Mouse (Mus musculus) midbrain, embryonic 11.5 days (tissue): ENCODE measurements around the gene Wdr4. TPM values are rescaled to one million over a fixed set of nuclear protein-coding genes. Genes with fewer than 3 reads are reported as not detected.
"Not testable (repeated sequence)": the region's sequence is repeated elsewhere in the genome, so short reads cannot be mapped to it uniquely, and the experiment has no call there.

Experiments used
- ATAC-seq: fragments of 200-750 bp; cut with Nextera tagmentation; 2 replicates; pipeline ENCODE4 v1.8.0; 2017; ENCODE audit warnings: moderate TSS enrichment, moderate library complexity; ENCODE audit not compliant: low FRiP score
- DNase-seq: peaks from one replicate; pipeline ENCODE4 v3.0.0; 2015; ENCODE audit warnings: low spot score; ENCODE audit errors: missing footprints
- H3K27ac ChIP-seq: fragments of 300-500 bp; sonication (generic); 2 replicates; pipeline ENCODE4 v1.5.1; 2014; ENCODE audit warnings: low read depth, low read length
- H3K27me3 ChIP-seq: fragments of 300-500 bp; sonication (generic); 2 replicates; pipeline ENCODE4 v1.6.1; 2014; ENCODE audit warnings: mild to moderate bottlenecking, low read length, moderate library complexity, mixed read lengths; ENCODE audit not compliant: control insufficient read depth, insufficient read depth
- H3K36me3 ChIP-seq: fragments of 300-500 bp; sonication (generic); 2 replicates; pipeline ENCODE4 v1.6.1; 2014; ENCODE audit warnings: mild to moderate bottlenecking, low read length, moderate library complexity, mixed read lengths; ENCODE audit not compliant: control insufficient read depth, insufficient read depth
- H3K4me1 ChIP-seq: fragments of 300-500 bp; sonication (generic); 2 replicates; pipeline ENCODE4 v1.6.1; 2014; ENCODE audit warnings: low read length; ENCODE audit not compliant: control insufficient read depth, insufficient read depth
- H3K4me2 ChIP-seq: fragments of 300-500 bp; sonication (generic); 2 replicates; pipeline ENCODE4 v1.6.1; 2014; ENCODE audit warnings: mild to moderate bottlenecking, moderate library complexity
- H3K4me3 ChIP-seq: fragments of 300-500 bp; sonication (generic); 2 replicates; pipeline ENCODE4 v1.5.1; 2014; ENCODE audit warnings: low read depth, low read length
- H3K9ac ChIP-seq: fragments of 300-500 bp; sonication (generic); 2 replicates; pipeline ENCODE4 v1.6.1; 2014; ENCODE audit warnings: low read length
- H3K9me3 ChIP-seq: fragments of 300-500 bp; sonication (generic); 2 replicates; pipeline ENCODE4 v1.6.1; 2016; ENCODE audit warnings: low read length; ENCODE audit not compliant: control insufficient read depth
- WGBS: fragments of 180-500 bp; shearing (Covaris S2); extraction: QIAGEN DNeasy Blood & Tissue Kit; methylation state at CpG from one replicate; pipeline ENCODE4 v1.1.7; 2014; 5-methylcytosine and 5-hydroxymethylcytosine counted together
- polyA plus RNA-seq: library from polyadenylated mRNA; unstranded; fragments of >200 nt; fragmentation: Nextera tagmentation; extraction: Ambion mirVana; gene quantifications from 2 replicates; pipeline ENCODE4 v1.2.1, GENCODE M21; 2014

The Wdr4 gene
- polyA plus RNA-seq, 1 experiment from 2014 or later: 39.4 TPM

DNA sequence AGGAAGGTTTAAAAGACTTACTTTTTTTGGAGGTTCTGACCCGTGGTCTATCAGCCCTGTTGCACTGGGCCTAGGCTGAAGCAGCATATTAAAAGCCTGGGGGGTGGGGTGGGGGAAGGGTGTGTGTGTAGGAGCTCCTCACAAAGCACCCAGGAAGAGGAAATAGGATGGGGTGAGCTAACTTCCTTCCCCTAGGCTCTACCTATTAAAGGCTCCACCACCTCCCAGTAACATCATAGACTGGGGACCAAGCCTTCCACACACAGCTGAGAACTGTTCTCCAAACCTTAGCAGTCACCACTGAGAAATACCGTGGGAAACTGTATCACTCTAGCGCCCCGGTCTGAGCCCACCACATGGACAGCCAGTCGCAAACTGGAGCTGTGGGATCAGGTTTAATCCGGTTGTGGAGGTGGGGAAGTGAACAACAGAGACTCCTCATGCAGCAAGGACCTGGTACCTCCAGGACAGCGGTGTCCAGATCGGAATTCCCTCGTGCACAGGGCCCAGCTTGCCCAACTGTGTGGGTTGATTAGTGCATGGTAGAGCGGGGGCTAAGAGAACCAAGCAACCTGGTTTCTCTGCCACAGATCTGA lies 38.3 kb upstream of the Wdr4 start:
- Histone ChIP-seq H3K9me3 (no peaks in the 10 kb centered on the region), H3K9ac (no peak overlapping the region), H3K27me3 (no peaks in the 10 kb centered on the region), H3K27ac (no peak overlapping the region), H3K4me3 (no peak overlapping the region), H3K4me1 (no peaks in the 10 kb centered on the region), H3K36me3 (no peaks in the 10 kb centered on the region), H3K4me2 (no peak overlapping the region)
- DNase-seq (no peak), ATAC-seq (no peak)
- WGBS: 81% methylated on average over 10 of the region's 10 CpGs

DNA sequence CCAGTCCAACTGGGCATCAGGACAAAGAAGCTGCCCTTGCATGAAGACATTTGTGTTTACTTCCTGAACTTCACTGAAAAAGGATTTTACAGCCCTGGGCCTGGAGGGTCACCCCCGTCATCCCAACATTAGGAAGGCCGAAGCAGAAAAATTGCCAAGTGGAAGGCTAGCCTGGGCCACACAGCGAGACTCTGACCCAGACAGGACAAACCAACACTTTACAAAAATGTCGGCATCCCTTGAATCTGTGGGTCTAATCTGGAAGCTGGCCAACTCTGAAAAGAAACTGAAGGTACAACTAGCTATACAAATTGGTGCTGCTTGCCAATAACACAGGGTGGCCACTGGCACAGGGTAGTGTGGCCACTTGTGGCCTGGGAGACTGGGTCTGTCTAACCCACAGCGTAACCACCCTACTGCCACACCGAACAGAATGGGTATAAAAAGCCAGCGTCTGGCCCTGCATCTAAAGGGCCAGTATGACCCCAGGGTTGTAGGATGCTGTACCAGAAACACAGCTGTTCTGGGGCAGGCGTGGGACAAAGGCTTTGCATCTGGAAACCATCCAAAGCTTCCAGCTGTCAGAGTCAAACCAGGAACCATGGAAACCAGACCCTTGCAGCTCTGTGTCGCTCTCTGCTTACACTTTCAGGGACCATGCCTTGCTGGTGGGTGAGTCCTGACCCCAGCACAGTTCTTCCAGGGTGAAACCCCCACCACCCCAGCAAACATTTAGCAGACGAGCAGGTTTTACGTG lies 37.5 kb upstream of the Wdr4 start:
- no peaks in the 10 kb centered on the region for H3K36me3 ChIP-seq
- DNase-seq (no peak), ATAC-seq (no peak)
- no peak overlapping the region for H3K27ac ChIP-seq
- H3K4me1 ChIP-seq: no peaks in the 10 kb centered on the region
- 73% methylated on average over 11 of the region's 11 CpGs for WGBS
- H3K4me3 ChIP-seq: no peak overlapping the region
- H3K9ac ChIP-seq: no peak overlapping the region
- H3K9me3 ChIP-seq: no peaks in the 10 kb centered on the region
- H3K4me2 ChIP-seq: no peak overlapping the region
- no peaks in the 10 kb centered on the region for H3K27me3 ChIP-seq

DNA sequence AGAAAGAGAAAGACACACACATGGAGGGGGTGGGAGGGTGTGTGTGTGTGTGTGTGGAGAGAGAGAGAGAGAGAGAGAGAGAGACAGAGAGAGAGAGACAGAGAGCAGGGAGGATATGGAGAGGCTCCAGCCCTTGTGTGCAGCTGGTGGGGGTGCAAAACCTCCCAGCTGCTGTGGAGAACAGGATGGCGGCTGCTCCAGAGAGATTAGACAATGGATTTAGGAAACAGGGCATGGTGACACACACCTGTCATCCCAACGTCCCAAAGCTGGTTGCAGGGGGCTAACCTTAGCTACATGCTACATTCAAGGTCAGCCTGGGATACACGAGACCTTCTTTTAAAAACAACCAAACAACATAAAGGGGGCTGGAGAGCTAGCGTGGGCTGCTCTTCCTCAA lies 36.5 kb upstream of the Wdr4 start:
- no peak overlapping the region for H3K9ac ChIP-seq
- no peaks in the 10 kb centered on the region for H3K27me3 ChIP-seq
- no peaks in the 10 kb centered on the region for H3K9me3 ChIP-seq
- H3K4me3 ChIP-seq: no peak overlapping the region
- H3K27ac ChIP-seq: no peak overlapping the region
- ATAC-seq (no peak), DNase-seq (no peak)
- no peaks in the 10 kb centered on the region for H3K4me1 ChIP-seq
- 64% methylated on average over 4 of the region's 4 CpGs for WGBS
- H3K4me2 ChIP-seq: no peak overlapping the region
- no peaks in the 10 kb centered on the region for H3K36me3 ChIP-seq

DNA sequence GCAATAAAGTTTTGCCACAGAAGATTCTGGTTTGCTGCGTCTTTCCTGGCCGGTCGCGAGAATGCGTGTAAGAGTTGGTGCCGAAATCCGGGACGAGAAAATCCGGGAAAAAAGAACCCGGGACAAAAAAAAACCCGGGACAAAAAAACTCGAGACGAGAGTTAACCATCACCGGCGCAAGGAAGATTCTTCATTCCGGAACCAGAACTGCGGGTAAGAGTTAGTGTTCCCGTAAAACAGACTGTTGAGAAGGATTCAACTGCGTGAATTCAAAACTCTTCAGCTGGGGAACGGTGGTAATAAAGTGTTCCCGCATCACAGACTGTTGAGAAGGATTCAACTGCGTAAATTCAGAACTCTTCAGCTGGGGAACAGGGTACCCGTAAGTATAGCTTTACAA lies 32.8 kb upstream of the Wdr4 start:
- not testable (repeated sequence) for H3K9me3 ChIP-seq, H3K4me1 ChIP-seq, H3K27me3 ChIP-seq, H3K27ac ChIP-seq, DNase-seq, H3K9ac ChIP-seq, H3K4me3 ChIP-seq, H3K36me3 ChIP-seq, H3K4me2 ChIP-seq, ATAC-seq
- WGBS: 94% methylated on average over 23 of the region's 23 CpGs

DNA sequence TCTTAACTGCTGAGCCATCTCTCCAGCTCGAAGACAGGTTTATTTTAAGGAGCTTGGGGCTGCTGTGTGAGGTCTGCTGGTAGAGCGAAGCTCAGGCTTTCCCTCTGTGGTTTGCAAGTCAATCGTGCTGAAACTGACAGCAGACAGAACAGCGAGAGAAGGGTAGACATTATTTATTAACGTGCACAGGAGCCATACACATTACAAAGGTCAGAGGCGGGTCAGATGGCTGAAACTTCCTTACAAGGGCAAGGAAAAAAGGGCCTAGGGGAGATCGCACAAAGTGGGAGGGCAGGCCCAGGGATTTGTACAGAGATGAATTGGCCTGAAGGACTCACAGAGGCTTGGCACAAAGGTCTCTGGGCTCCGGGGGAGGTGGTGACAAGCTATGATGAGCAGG lies 29.6 kb upstream of the Wdr4 start:
- H3K9me3 ChIP-seq: no peaks in the 10 kb centered on the region
- ATAC-seq (no peak), DNase-seq (no peak)
- H3K4me1 ChIP-seq: peaks cover 4% of the 10 kb centered on the region; the same call in 1 of the 2 replicates
- H3K36me3 ChIP-seq: no peaks in the 10 kb centered on the region
- no peaks in the 10 kb centered on the region for H3K27me3 ChIP-seq
- WGBS: 75% methylated on average over 8 of the region's 8 CpGs
- H3K9ac ChIP-seq: no peak overlapping the region
- no peak overlapping the region for H3K27ac ChIP-seq
- no peak overlapping the region for H3K4me3 ChIP-seq
- no peak overlapping the region for H3K4me2 ChIP-seq

DNA sequence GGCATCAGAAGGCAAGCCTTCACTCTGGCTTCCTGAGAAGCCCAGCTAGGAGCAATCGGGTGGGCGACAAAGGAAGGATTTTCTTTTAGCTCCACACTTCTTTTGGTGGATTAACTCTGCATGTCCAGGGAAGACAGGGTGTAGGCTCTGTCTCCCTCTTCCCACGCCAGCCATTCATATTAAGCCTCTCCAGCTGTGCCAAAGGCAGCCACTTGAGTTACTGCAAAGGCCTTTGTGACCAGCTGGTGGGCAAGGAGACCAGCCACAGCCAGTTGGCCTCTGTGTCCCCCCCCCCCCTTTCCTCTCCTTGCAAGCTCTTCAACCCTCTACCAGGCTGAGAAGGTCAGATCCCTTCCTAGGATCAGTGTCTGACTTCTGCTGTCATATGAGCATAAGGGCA lies 28.2 kb upstream of the Wdr4 start:
- ATAC-seq: no peak
- no peak overlapping the region for H3K9ac ChIP-seq
- H3K36me3 ChIP-seq: no peaks in the 10 kb centered on the region
- no peaks in the 10 kb centered on the region for H3K9me3 ChIP-seq
- no peak overlapping the region for H3K27ac ChIP-seq
- peaks cover 4% of the 10 kb centered on the region; the same call in 1 of the 2 replicates for H3K4me1 ChIP-seq
- H3K4me2 ChIP-seq: no peak overlapping the region
- no peak overlapping the region for H3K4me3 ChIP-seq
- WGBS: 23% methylated on average over 3 of the region's 3 CpGs
- H3K27me3 ChIP-seq: no peaks in the 10 kb centered on the region
- no peak for DNase-seq

GRCm38 (mm10) chr17:31546444-31547196 lies 26.8 kb upstream of the Wdr4 start:
- Histone ChIP-seq H3K4me1 (peaks cover 4% of the 10 kb centered on the region; the same call in 1 of the 2 replicates), H3K27me3 (no peaks in the 10 kb centered on the region), H3K9me3 (no peaks in the 10 kb centered on the region), H3K36me3 (no peaks in the 10 kb centered on the region), H3K9ac (no peak overlapping the region), H3K4me2 (no peak overlapping the region), H3K4me3 (no peak overlapping the region), H3K27ac (no peak overlapping the region)
- no peak for DNase-seq
- ATAC-seq: no peak
- WGBS: 90% methylated on average over 9 of the region's 9 CpGs

DNA sequence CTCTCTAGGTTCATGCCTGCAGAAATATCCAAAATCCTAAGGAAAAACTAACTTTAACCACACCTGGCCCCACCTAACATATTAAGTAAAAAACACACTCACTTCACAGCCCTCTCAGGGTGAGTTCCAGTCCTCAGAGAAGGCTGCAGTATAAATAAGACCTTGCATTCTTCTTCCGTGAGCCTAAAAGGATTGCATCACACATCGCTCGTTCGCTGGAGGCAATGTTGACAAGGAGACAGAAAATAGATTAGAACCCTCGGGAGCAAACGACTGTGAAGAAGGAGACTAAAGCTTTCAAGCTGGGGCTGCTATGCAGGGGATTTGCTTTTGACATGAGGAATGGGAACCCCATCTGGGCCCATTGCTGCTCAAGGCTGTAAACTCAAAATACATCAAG lies 23.8 kb upstream of the Wdr4 start:
- H3K27ac ChIP-seq: no peak overlapping the region
- H3K27me3 ChIP-seq: no peaks in the 10 kb centered on the region
- H3K9ac ChIP-seq: no peak overlapping the region
- no peaks in the 10 kb centered on the region for H3K36me3 ChIP-seq
- H3K4me3 ChIP-seq: no peak overlapping the region
- peaks cover 4% of the 10 kb centered on the region; the same call in 1 of the 2 replicates for H3K4me1 ChIP-seq
- no peak overlapping the region for H3K4me2 ChIP-seq
- no peak for DNase-seq
- no peak for ATAC-seq
- no peaks in the 10 kb centered on the region for H3K9me3 ChIP-seq
- WGBS: 35% methylated on average over 6 of the region's 6 CpGs

DNA sequence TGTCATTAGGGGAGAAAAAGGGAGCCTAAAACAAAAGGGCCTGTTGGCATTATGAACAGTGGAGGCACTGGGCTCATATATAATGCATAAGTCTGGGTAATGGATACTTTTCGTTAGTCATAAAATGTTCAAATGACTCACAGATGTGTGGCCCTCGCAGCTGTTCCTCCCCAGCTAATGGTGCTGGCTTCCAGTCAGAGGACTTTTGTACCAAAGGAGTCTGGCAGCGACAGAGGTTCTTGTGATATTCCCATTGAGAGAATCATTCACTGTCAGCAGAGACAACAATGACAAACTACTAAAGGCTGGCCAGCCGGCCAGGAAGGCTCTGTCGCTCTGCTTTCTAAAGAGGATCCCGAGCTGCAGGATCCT lies 21.7 kb upstream of the Wdr4 start:
- Histone ChIP-seq H3K36me3 (no peaks in the 10 kb centered on the region), H3K9me3 (no peaks in the 10 kb centered on the region), H3K27me3 (no peaks in the 10 kb centered on the region), H3K4me2 (no peak overlapping the region), H3K27ac (no peak overlapping the region), H3K4me3 (no peak overlapping the region), H3K4me1 (no peaks in the 10 kb centered on the region), H3K9ac (no peak overlapping the region)
- 63% methylated on average over 6 of the region's 6 CpGs for WGBS
- DNase-seq: peak; percentile 77
- no peak for ATAC-seq
